Mouse (Mus musculus) forebrain, embryonic 11.5 days (tissue): ENCODE measurements at regions not wholly inside any gene's neighbourhood (a gene's known extent, or its start where the extent isn't known, plus 50 kb on each side); places are given as distances from the start of the nearest gene placed in this dataset.
A peak's percentile ranks its signal among the peaks of the same experiment; 100 is the strongest.

Source experiments
- ATAC-seq: fragments of 200-750 bp; cut with Nextera tagmentation; replicated peaks from 2 replicates; pipeline ENCODE4 v1.8.0; 2017; ENCODE audit warnings: moderate TSS enrichment; ENCODE audit not compliant: low FRiP score
- DNase-seq: peaks from one replicate; pipeline ENCODE4 v3.0.0-alpha.2; 2017; ENCODE audit warnings: low spot score
- H3K27ac ChIP-seq: fragments of 300-500 bp; sonication (generic); 2 replicates; pipeline ENCODE4 v1.5.1; 2014; ENCODE audit warnings: low read depth, low read length
- H3K27me3 ChIP-seq: fragments of 300-500 bp; sonication (generic); 2 replicates; pipeline ENCODE4 v1.6.1; 2014; ENCODE audit warnings: mild to moderate bottlenecking, low read length, mixed read lengths; ENCODE audit not compliant: control insufficient read depth, insufficient read depth
- H3K36me3 ChIP-seq: fragments of 300-500 bp; sonication (generic); 2 replicates; pipeline ENCODE4 v1.6.1; 2014; ENCODE audit warnings: mild to moderate bottlenecking, low read length, moderate library complexity, mixed read lengths; ENCODE audit not compliant: control insufficient read depth, insufficient read depth
- H3K4me1 ChIP-seq: fragments of 300-500 bp; sonication (generic); replicated peaks from 2 replicates; pipeline ENCODE4 v1.6.1; 2014; ENCODE audit warnings: low read length, mixed read lengths; ENCODE audit not compliant: control insufficient read depth, insufficient read depth
- H3K4me2 ChIP-seq: fragments of 300-500 bp; sonication (generic); 2 replicates; pipeline ENCODE4 v1.6.1; 2014; ENCODE audit warnings: low read depth, mild to moderate bottlenecking, low read length, moderate library complexity, mixed read lengths; ENCODE audit not compliant: severe bottlenecking
- H3K4me3 ChIP-seq: fragments of 300-500 bp; sonication (generic); 2 replicates; pipeline ENCODE4 v1.5.1; 2014; ENCODE audit warnings: low read depth, low read length
- H3K9ac ChIP-seq: fragments of 300-500 bp; sonication (generic); 2 replicates; pipeline ENCODE4 v1.6.1; 2014; ENCODE audit warnings: low read length
- H3K9me3 ChIP-seq: fragments of 300-500 bp; sonication (generic); 2 replicates; pipeline ENCODE4 v1.6.1; 2016; ENCODE audit warnings: low read length, mixed read lengths; ENCODE audit not compliant: control insufficient read depth
- WGBS: fragments of 180-500 bp; shearing (Covaris S2); extraction: QIAGEN DNeasy Blood & Tissue Kit; methylation state at CpG from one replicate; pipeline ENCODE4 v1.1.7; 2014; 5-methylcytosine and 5-hydroxymethylcytosine counted together

GRCm38 (mm10) chr8:49372686-49373085 lies 528.9 kb upstream of the Tenm3 start:
- Histone ChIP-seq H3K27me3 (no peaks in the 10 kb centered on the region), H3K27ac (no peak overlapping the region), H3K9ac (no peak overlapping the region), H3K36me3 (no peaks in the 10 kb centered on the region), H3K4me3 (no peak overlapping the region), H3K4me1 (no peaks in the 10 kb centered on the region; the same call in 1 of the 2 replicates), H3K9me3 (no peaks in the 10 kb centered on the region), H3K4me2 (no peak overlapping the region)
- DNase-seq (peak; percentile 59), ATAC-seq (peak; percentile 83)
- 62% methylated on average over 9 of the region's 9 CpGs for WGBS

GRCm38 (mm10) chr8:49362682-49363081 lies 518.9 kb upstream of the Tenm3 start:
- DNase-seq (no peak), ATAC-seq (no peak)
- Histone ChIP-seq H3K9me3 (no peaks in the 10 kb centered on the region), H3K4me3 (no peak overlapping the region), H3K9ac (no peak overlapping the region), H3K4me2 (no peak overlapping the region), H3K27ac (no peak overlapping the region), H3K36me3 (no peaks in the 10 kb centered on the region), H3K27me3 (no peaks in the 10 kb centered on the region), H3K4me1 (peaks cover 2% of the 10 kb centered on the region; the same call in 1 of the 2 replicates)
- WGBS = 82% methylated on average over 2 of the region's 2 CpGs

- 45% methylated on average over 2 of the region's 2 CpGs for WGBS
- Histone ChIP-seq H3K4me1 (peaks cover 2% of the 10 kb centered on the region; the same call in 1 of the 2 replicates), H3K36me3 (no peaks in the 10 kb centered on the region), H3K27me3 (no peaks in the 10 kb centered on the region), H3K4me2 (no peak overlapping the region), H3K9ac (no peak overlapping the region), H3K27ac (no peak overlapping the region), H3K4me3 (no peak overlapping the region), H3K9me3 (no peaks in the 10 kb centered on the region)
- DNase-seq = no peak
- no peak for ATAC-seq
Measured at GRCm38 (mm10) chr8:49361443-49361842, 517.7 kb upstream of the Tenm3 start.

- H3K9ac ChIP-seq = no peak overlapping the region
- H3K27ac ChIP-seq = no peak overlapping the region
- H3K4me1 ChIP-seq = peaks cover 2% of the 10 kb centered on the region; the same call in 1 of the 2 replicates
- ATAC-seq (peak; percentile 58), DNase-seq (no peak)
- WGBS = 49% methylated on average over 4 of the region's 4 CpGs
- H3K9me3 ChIP-seq = no peaks in the 10 kb centered on the region
- no peak overlapping the region for H3K4me3 ChIP-seq
- no peaks in the 10 kb centered on the region for H3K27me3 ChIP-seq
- no peaks in the 10 kb centered on the region for H3K36me3 ChIP-seq
- H3K4me2 ChIP-seq = no peak overlapping the region
Measured at GRCm38 (mm10) chr8:49360121-49360520, 516.4 kb upstream of the Tenm3 start.

GRCm38 (mm10) chr8:49359671-49360070 lies 515.9 kb upstream of the Tenm3 start:
- Histone ChIP-seq H3K4me3 (no peak overlapping the region), H3K36me3 (no peaks in the 10 kb centered on the region), H3K4me1 (peaks cover 2% of the 10 kb centered on the region; the same call in 1 of the 2 replicates), H3K9ac (no peak overlapping the region), H3K4me2 (no peak overlapping the region), H3K27ac (no peak overlapping the region), H3K9me3 (no peaks in the 10 kb centered on the region), H3K27me3 (no peaks in the 10 kb centered on the region)
- 39% methylated on average over 9 of the region's 9 CpGs for WGBS
- DNase-seq = no peak
- no peak for ATAC-seq

GRCm38 (mm10) chr8:49348602-49349001 lies 504.9 kb upstream of the Tenm3 start:
- Histone ChIP-seq H3K27ac (no peak overlapping the region), H3K9ac (no peak overlapping the region)
- WGBS = 82% methylated on average over 3 of the region's 3 CpGs

GRCm38 (mm10) chr8:49338716-49339115 lies 495.0 kb upstream of the Tenm3 start:
- ATAC-seq (no peak), DNase-seq (no peak)
- Histone ChIP-seq H3K9me3 (no peaks in the 10 kb centered on the region), H3K36me3 (no peaks in the 10 kb centered on the region), H3K27ac (no peak overlapping the region), H3K4me2 (no peak overlapping the region), H3K27me3 (no peaks in the 10 kb centered on the region), H3K9ac (no peak overlapping the region), H3K4me3 (no peak overlapping the region), H3K4me1 (no peaks in the 10 kb centered on the region)
- WGBS = 84% methylated on average over 4 of the region's 4 CpGs

More at GRCm38 (mm10) chr8:49348602-49349001, 504.9 kb upstream of the Tenm3 start:
- Histone ChIP-seq H3K36me3 (no peaks in the 10 kb centered on the region), H3K9me3 (no peaks in the 10 kb centered on the region), H3K27me3 (no peaks in the 10 kb centered on the region), H3K4me3 (no peak overlapping the region), H3K4me2 (no peak overlapping the region), H3K4me1 (no peaks in the 10 kb centered on the region)
- no peak for DNase-seq
- no peak for ATAC-seq

GRCm38 (mm10) chr8:49326980-49327379 lies 483.2 kb upstream of the Tenm3 start:
- no peak for DNase-seq
- Histone ChIP-seq H3K27ac (no peak overlapping the region), H3K36me3 (no peaks in the 10 kb centered on the region), H3K9ac (no peak overlapping the region), H3K4me3 (no peak overlapping the region), H3K4me1 (no peaks in the 10 kb centered on the region), H3K4me2 (no peak overlapping the region), H3K9me3 (no peaks in the 10 kb centered on the region), H3K27me3 (no peaks in the 10 kb centered on the region)
- 92% methylated on average over 4 of the region's 4 CpGs for WGBS
- ATAC-seq = no peak

GRCm38 (mm10) chr8:49321404-49321803 lies 477.7 kb upstream of the Tenm3 start:
- Histone ChIP-seq H3K4me2 (no peak overlapping the region), H3K4me1 (no peaks in the 10 kb centered on the region), H3K27me3 (no peaks in the 10 kb centered on the region), H3K4me3 (no peak overlapping the region), H3K9ac (no peak overlapping the region), H3K36me3 (no peaks in the 10 kb centered on the region), H3K27ac (no peak overlapping the region), H3K9me3 (no peaks in the 10 kb centered on the region)
- WGBS = 66% methylated on average over 3 of the region's 3 CpGs
- no peak for ATAC-seq
- DNase-seq = no peak
